Mouse (Mus musculus): ENCODE data around the gene Lcor.

DNA sequence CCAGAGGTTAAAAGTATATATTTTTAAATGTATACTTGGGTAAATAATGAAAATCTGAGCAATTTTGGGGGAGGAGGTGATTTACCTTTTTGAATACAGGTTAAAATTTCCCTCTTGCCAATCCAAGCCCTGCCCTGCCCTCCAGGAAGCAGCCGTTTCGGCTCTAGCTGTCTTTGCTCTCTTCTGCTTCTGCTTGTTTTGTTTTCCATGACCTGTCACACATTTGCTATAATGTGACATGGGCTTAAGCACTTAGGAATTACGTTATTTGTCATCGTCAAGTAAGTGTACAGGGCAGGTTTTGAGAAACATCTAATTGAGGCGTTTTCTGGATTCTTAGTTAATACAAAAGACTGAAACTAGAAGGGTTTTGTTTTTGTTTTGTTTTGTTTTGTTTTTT is 1.9 kb downstream of the Lcor start:
- no peak for TF ChIP-seq CTCF (IDR thresholded peaks at IDR 0.05; ENCODE audit: low read depth)
- no peak for TF ChIP-seq EP300 (optimal IDR thresholded peaks at IDR 0.05)

Data from stomach, postnatal 0 days (tissue).